12 mouse cellular contexts compared by ENCODE assay signal in the genomic region with DNA sequence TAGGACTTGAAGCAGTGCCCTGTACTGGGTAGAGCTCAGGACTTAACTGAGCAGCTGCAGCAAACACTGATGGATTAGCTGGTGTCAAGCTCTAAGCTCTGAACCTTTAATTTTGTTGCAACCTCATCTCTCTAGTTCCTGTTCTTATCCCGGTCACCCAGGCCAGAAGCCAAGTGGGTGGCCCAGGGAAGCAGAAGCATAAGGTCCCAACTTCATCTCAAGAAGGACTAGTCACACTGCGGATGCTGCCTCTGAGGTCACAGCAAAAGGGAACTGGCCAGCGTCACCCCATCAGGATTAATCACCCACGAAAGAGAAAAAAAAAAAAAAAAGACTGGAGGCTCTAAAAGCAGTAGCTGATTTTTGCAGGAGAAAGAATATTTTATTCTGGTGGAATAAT. TPM values are rescaled to one million over a fixed set of nuclear protein-coding genes. Genes with fewer than 3 reads are reported as not detected.
DNase-seq lines count a peak whose midpoint lies in the region; ATAC-seq lines count a peak whose summit lies in the region.
"Had no signal": no experiment of that assay in that cellular context is flagged by ENCODE, and none has a peak within 500 bp of the region (broad histone marks: within the 10 kb centered on the region; RNA-seq: fewer than 3 reads in every experiment).

No protein-coding gene starts in this region.

- 34% methylated on average over 4 of the region's 4 CpGs for WGBS in heart, embryonic 12.5 days
- 48% methylated on average over 4 of the region's 4 CpGs for WGBS in hindbrain, embryonic 16.5 days
- 38% methylated on average over 4 of the region's 4 CpGs for WGBS in forebrain, embryonic 13.5 days

- peak overlapping the region; percentile 28; the same call in 1 of the 2 replicates for H3K27ac ChIP-seq in heart, embryonic 12.5 days (ENCODE audit: poor library complexity, severe bottlenecking)
- no peak overlapping the region for H3K27ac ChIP-seq in hindbrain, embryonic 16.5 days (ENCODE audit: low read depth, low read length)
- H3K27ac ChIP-seq in forebrain, embryonic 13.5 days: no peak overlapping the region
- H3K27ac ChIP-seq: embryonic facial prominence, embryonic 15.5 days; hindbrain, embryonic 15.5 days; limb, embryonic 10.5 days; liver, embryonic 14.5 days had no signal

- H3K9ac ChIP-seq in heart, embryonic 12.5 days: no peak overlapping the region
- H3K9ac ChIP-seq in hindbrain, embryonic 16.5 days (ENCODE audit: low read depth, low read length): no peak overlapping the region
- H3K9ac ChIP-seq in forebrain, embryonic 13.5 days: no peak overlapping the region
- H3K9ac ChIP-seq: embryonic facial prominence, embryonic 15.5 days; hindbrain, embryonic 15.5 days; liver, embryonic 14.5 days had no signal

- peak; percentile 48 for DNase-seq in kidney, adult 9 months
- no peak for DNase-seq in kidney, adult 8-10 months
- peak; percentile 71 for DNase-seq in adrenal gland, postnatal 14 days
- DNase-seq: right cerebral cortex, postnatal 25 days had no signal

- peaks cover 71% of the 10 kb centered on the region for H3K4me1 ChIP-seq in heart, embryonic 12.5 days (replicated peaks)
- peaks cover 7% of the 10 kb centered on the region for H3K4me1 ChIP-seq in hindbrain, embryonic 16.5 days (ENCODE audit: control insufficient read depth, insufficient read depth, low read depth, low read length)
- peaks cover 19% of the 10 kb centered on the region for H3K4me1 ChIP-seq in forebrain, embryonic 13.5 days

- no peak overlapping the region for H3K4me2 ChIP-seq in heart, embryonic 12.5 days
- H3K4me2 ChIP-seq in hindbrain, embryonic 16.5 days (ENCODE audit: low read length): no peak overlapping the region
- no peak overlapping the region for H3K4me2 ChIP-seq in forebrain, embryonic 13.5 days
- H3K4me2 ChIP-seq: embryonic facial prominence, embryonic 15.5 days; hindbrain, embryonic 15.5 days had no signal

- no peak overlapping the region for H3K4me3 ChIP-seq in heart, embryonic 12.5 days
- no peak overlapping the region for H3K4me3 ChIP-seq in hindbrain, embryonic 16.5 days (ENCODE audit: low read length)
- no peak overlapping the region for H3K4me3 ChIP-seq in forebrain, embryonic 13.5 days
- H3K4me3 ChIP-seq: embryonic facial prominence, embryonic 15.5 days; hindbrain, embryonic 15.5 days; limb, embryonic 10.5 days had no signal

- H3K27me3 ChIP-seq in heart, embryonic 12.5 days (replicated peaks): no peaks in the 10 kb centered on the region
- H3K27me3 ChIP-seq in hindbrain, embryonic 16.5 days (replicated peaks; ENCODE audit: control insufficient read depth, insufficient read depth, low read length): no peaks in the 10 kb centered on the region
- H3K27me3 ChIP-seq in forebrain, embryonic 13.5 days: peaks cover 25% of the 10 kb centered on the region
- H3K27me3 ChIP-seq: embryonic facial prominence, embryonic 15.5 days had no signal

- peaks cover under 1% of the 10 kb centered on the region for H3K36me3 ChIP-seq in heart, embryonic 12.5 days
- no peaks in the 10 kb centered on the region for H3K36me3 ChIP-seq in hindbrain, embryonic 16.5 days (ENCODE audit: control insufficient read depth, insufficient read depth, low read length)
- H3K36me3 ChIP-seq in forebrain, embryonic 13.5 days (ENCODE audit: poor library complexity, severe bottlenecking): no peaks in the 10 kb centered on the region
- H3K36me3 ChIP-seq: embryonic facial prominence, embryonic 15.5 days; hindbrain, embryonic 15.5 days; limb, embryonic 10.5 days had no signal

- H3K9me3 ChIP-seq in heart, embryonic 12.5 days (replicated peaks): 0 out of 2 replicates have a peak, but pooled peaks cover under 1% of the 10 kb centered on the region
- H3K9me3 ChIP-seq in hindbrain, embryonic 16.5 days (ENCODE audit: control insufficient read depth, low read length): no peaks in the 10 kb centered on the region
- H3K9me3 ChIP-seq in forebrain, embryonic 13.5 days (replicated peaks): no peaks in the 10 kb centered on the region
- H3K9me3 ChIP-seq: embryonic facial prominence, embryonic 15.5 days; hindbrain, embryonic 15.5 days; limb, embryonic 10.5 days had no signal

- no peak for ATAC-seq in heart, embryonic 12.5 days (ENCODE audit: insufficient number of reproducible peaks, low FRiP score)
- ATAC-seq in megakaryocyte, adult 5-6 weeks (ENCODE audit: poor library complexity, severe bottlenecking): peak; percentile 76
- ATAC-seq in hindbrain, embryonic 16.5 days: no peak
- ATAC-seq in forebrain, embryonic 13.5 days: no peak

RNA-seq across cellular contexts. Expression of gene Cgnl1, which starts 14.5 kb away (rescaled TPM):
- 64.8 and 67.3 TPM in 2 replicates for total RNA-seq in adrenal gland, postnatal 14 days (2021)
- 54.6 and 57.2 TPM in 2 replicates for polyA plus RNA-seq in heart, embryonic 12.5 days (2016; fragmentation: Nextera tagmentation; extraction: Ambion mirVana)
- 1.3 and 1.4 TPM in 2 replicates for total RNA-seq in megakaryocyte, adult 5-6 weeks (2015)
- total RNA-seq in megakaryocyte, adult 5-6 weeks (2017): 3.8 and 8.8 TPM in 2 replicates
- polyA plus RNA-seq in hindbrain, embryonic 16.5 days (2015; fragmentation: Nextera tagmentation; extraction: Ambion mirVana): 7.0 and 7.1 TPM in 2 replicates
- 4.0 TPM in 2 replicates for polyA plus RNA-seq in forebrain, embryonic 13.5 days (2015; fragmentation: Nextera tagmentation; extraction: Ambion mirVana)

Comparison
In these comparisons a context has a peak if more than half of its experiments do, and no peak if none do; other contexts are left out.
1. DNase-seq: peak in kidney, adult 9 months (single experiment) and adrenal gland, postnatal 14 days (single experiment); none in kidney, adult 8-10 months (0 of 2).